Mouse (Mus musculus) limb, embryonic 14.5 days (tissue): ENCODE data around the gene 1700016D06Rik. TPM values are rescaled to one million over a fixed set of nuclear protein-coding genes. Genes with fewer than 3 reads are reported as not detected.

Experiments used
- ATAC-seq: fragments of 200-750 bp; cut with Nextera tagmentation; 2 replicates; pipeline ENCODE4 v1.8.0; 2017; ENCODE audit warnings: low read depth, moderate number of reproducible peaks, moderate TSS enrichment; ENCODE audit not compliant: low FRiP score
- DNase-seq: peaks from one replicate; pipeline ENCODE4 v3.0.0-alpha.2; 2015; ENCODE audit warnings: low spot score
- H3K27ac ChIP-seq: fragments of 300-500 bp; sonication (generic); replicated peaks from 2 replicates; pipeline ENCODE4 v1.5.1; 2014; ENCODE audit warnings: low read depth, mild to moderate bottlenecking, low read length, moderate library complexity, mixed read lengths
- H3K27me3 ChIP-seq: fragments of 300-500 bp; sonication (generic); 2 replicates; pipeline ENCODE4 v1.6.1; 2014; ENCODE audit warnings: low read length, mixed read lengths; ENCODE audit not compliant: control insufficient read depth, insufficient read depth
- H3K36me3 ChIP-seq: fragments of 300-500 bp; sonication (generic); 2 replicates; pipeline ENCODE4 v1.6.1; 2014; ENCODE audit warnings: mild to moderate bottlenecking, low read length, moderate library complexity, mixed read lengths; ENCODE audit not compliant: control insufficient read depth, insufficient read depth
- H3K4me1 ChIP-seq: fragments of 300-500 bp; sonication (generic); 2 replicates; pipeline ENCODE4 v1.6.1; 2014; ENCODE audit warnings: antibody characterized with exemption, low read length, mixed read lengths; ENCODE audit not compliant: control insufficient read depth, insufficient read depth
- H3K4me2 ChIP-seq: fragments of 300-500 bp; sonication (generic); replicated peaks from 2 replicates; pipeline ENCODE4 v1.6.1; 2014; ENCODE audit warnings: low read depth, mild to moderate bottlenecking, low read length, moderate library complexity; ENCODE audit not compliant: severe bottlenecking
- H3K4me3 ChIP-seq: fragments of 300-500 bp; sonication (generic); replicated peaks from 2 replicates; pipeline ENCODE4 v1.5.1; 2014; ENCODE audit warnings: low read length
- H3K9ac ChIP-seq: fragments of 300-500 bp; sonication (generic); 2 replicates; pipeline ENCODE4 v1.6.1; 2014; ENCODE audit warnings: mild to moderate bottlenecking, low read depth, low read length, moderate library complexity; ENCODE audit not compliant: severe bottlenecking
- H3K9me3 ChIP-seq: fragments of 300-500 bp; sonication (generic); 2 replicates; pipeline ENCODE4 v1.6.1; 2016; ENCODE audit warnings: low read length; ENCODE audit not compliant: control insufficient read depth
- POLR2A ChIP-seq: fragments of 200-500 bp; IDR thresholded peaks from 2 replicates; pipeline ENCODE4 v1.8.0; 2012; ENCODE audit warnings: inconsistent platforms, mild to moderate bottlenecking, moderate library complexity, borderline replicate concordance; ENCODE audit not compliant: insufficient read depth, insufficient read length; ENCODE audit errors: extremely low read depth
- WGBS: fragments of 180-500 bp; shearing (Covaris S2); extraction: QIAGEN DNeasy Blood & Tissue Kit; methylation state at CpG from one replicate; pipeline ENCODE4 v1.1.7; 2014; 5-methylcytosine and 5-hydroxymethylcytosine counted together
- polyA plus RNA-seq, 2 experiments: library from polyadenylated mRNA; depleted of rRNA in 1 of 2; stranded (reverse) in 1 of 2; unstranded in 1 of 2; fragments of >200 nt; fragmentation: Nextera tagmentation in 1 of 2; extraction: Ambion mirVana in 1 of 2; gene quantifications; 2 replicates each; pipeline versions ENCODE4 v1.2.1 to v1.2.3; 2012 to 2014

Gene 1700016D06Rik
- polyA plus RNA-seq, 2 experiments: not detected

DNA sequence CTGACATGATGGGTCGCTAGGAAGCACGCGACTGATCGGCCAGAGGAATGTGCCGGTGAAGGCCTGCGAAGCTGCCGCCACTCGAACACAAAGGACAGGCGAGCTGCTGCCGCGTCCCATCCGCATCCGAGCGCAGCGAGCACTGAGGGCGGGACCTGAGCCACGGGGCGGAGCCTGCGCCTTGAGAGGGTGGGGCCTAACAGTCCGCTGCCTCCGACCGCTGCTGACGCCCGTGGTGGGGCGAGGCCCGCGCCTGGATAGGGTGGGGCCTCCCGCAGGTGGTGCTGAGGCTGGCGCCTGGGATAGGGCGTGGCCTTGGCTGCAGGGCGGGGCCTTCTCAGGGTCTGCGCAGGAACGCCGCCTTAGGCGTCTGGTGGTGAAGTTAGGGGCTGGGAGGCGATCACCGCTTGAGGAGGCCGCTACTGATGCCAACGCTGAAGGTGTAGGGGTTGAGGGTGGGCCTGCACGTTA, 65.2 kb downstream of the 1700016D06Rik start, which contains the start of gene Ankrd10:
Gene Ankrd10 (minus strand): TSS at position 147 of the 471 bp plus-strand sequence.
- Histone ChIP-seq H3K9ac (peak within 1 kb of the TSS; percentile 92), H3K4me2 (peak within 1 kb of the TSS; percentile 82), H3K4me1 (peaks cover 24% of the 10 kb centered on the region), H3K27me3 (no peaks in the 10 kb centered on the region), H3K27ac (peak within 1 kb of the TSS; percentile 96), H3K4me3 (peak within 1 kb of the TSS; percentile 81), H3K9me3 (no peaks in the 10 kb centered on the region), H3K36me3 (peaks cover 17% of the 10 kb centered on the region)
- peak; percentile 91 for ATAC-seq
- peak; percentile 95 for DNase-seq
- WGBS: under 1% methylated on average over 40 of the region's 40 CpGs
- TF ChIP-seq POLR2A: peak; percentile 99

DNA sequence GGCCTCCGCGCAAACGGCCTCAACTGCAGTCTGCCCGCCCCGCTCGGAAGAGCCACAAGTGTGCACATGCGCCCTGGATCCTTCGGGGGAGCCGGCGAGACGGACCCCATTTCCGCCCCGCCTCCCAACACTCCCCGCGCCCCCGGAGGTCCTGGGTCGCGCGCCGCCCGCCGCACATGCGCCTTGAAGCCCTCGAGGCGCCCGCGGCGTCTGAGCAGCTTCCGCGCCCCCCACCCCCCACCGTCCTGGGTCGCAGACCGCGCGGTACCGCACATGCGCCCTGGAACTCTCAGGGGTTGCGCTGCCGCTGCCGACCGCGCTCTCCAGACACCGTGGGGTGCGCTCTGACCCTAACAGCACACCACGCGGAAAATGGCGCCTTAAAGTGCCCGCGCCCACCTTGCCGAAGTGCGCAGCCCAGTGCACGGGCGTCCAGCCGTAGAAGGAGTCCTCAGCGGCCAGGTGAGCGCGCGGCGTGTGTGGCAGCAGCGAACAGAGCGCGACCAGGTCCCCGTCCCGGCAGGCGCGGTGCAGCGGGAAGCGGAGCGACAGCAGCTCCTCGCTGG, 65.8 kb downstream of the 1700016D06Rik start:
- ATAC-seq (peak; percentile 77), DNase-seq (peak; percentile 91)
- 0% methylated on average over 31 of the region's 70 CpGs for WGBS
- peak overlapping the region; percentile 82 for H3K4me2 ChIP-seq
- no peaks in the 10 kb centered on the region for H3K9me3 ChIP-seq
- no peaks in the 10 kb centered on the region for H3K27me3 ChIP-seq
- 0 out of 2 replicates have a peak, but pooled peaks have one; percentile 32 for TF ChIP-seq POLR2A
- peaks cover 23% of the 10 kb centered on the region for H3K36me3 ChIP-seq
- H3K9ac ChIP-seq: peak overlapping the region; percentile 92
- H3K4me1 ChIP-seq: peaks cover 26% of the 10 kb centered on the region
- H3K27ac ChIP-seq: peak overlapping the region; percentile 96
- H3K4me3 ChIP-seq: peak overlapping the region; percentile 81

DNA sequence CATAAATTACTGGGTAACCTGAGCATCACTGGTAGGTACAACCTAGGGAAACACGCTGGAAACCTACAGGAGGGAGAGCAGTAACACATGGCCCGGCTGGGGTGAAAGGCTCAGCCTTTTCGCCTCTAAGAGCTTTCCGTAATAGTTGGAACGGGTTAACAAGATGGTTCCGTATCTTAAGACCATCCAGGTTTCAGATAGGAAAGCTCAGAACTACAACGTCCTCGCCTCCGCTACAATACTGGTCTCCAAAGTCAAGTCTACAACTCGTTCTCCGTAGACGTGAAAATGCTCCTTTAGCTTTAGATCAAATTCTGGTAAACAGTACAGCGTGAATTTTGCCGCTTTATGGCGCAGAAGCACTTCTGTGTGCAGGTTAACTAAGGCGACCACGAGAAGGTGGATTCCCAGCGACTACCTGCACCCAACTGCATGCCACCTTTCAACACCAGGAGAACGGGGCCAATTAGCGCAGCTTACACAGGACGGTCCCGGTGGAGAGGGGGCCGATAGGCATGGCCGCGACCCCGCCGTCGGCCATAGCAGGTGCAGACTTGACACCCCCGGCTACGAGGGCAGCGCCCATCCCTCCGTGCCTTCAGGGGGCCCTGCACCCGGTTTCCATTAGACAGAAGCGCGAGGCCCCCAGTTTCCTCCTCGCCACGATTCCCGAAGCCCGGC, 66.4 kb downstream of the 1700016D06Rik start:
- H3K9me3 ChIP-seq: no peaks in the 10 kb centered on the region
- WGBS: under 1% methylated on average over 39 of the region's 39 CpGs
- no peaks in the 10 kb centered on the region for H3K27me3 ChIP-seq
- H3K4me3 ChIP-seq: peak overlapping the region; percentile 81
- H3K4me2 ChIP-seq: peak overlapping the region; percentile 82
- DNase-seq (no peak), ATAC-seq (0 out of 2 replicates have a peak, but pooled peaks have one; percentile 0)
- peaks cover 26% of the 10 kb centered on the region for H3K4me1 ChIP-seq
- H3K27ac ChIP-seq: peak overlapping the region; percentile 96
- no peak for TF ChIP-seq POLR2A
- H3K9ac ChIP-seq: peak overlapping the region; percentile 92
- peaks cover 28% of the 10 kb centered on the region for H3K36me3 ChIP-seq

DNA sequence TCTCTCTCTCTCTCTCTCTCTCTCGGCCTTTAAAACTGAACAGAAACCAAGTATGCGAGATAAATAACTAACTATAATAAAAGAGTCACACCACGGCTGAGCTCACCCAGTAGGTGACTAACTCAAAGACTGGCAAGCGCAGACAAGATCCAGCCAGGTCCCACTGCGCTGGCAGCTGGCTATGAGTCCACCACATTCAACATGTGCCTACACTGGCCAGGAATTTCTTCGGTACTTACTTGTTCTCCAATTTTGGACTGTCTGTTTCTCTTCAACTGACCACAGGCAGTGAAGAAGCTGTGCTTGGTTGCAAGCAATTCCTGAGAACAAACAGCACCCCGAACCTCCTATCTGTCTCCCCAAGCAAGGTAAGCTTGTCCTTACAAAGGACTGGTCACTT, 67.4 kb downstream of the 1700016D06Rik start:
- no peaks in the 10 kb centered on the region for H3K9me3 ChIP-seq
- no peak for ATAC-seq
- H3K4me3 ChIP-seq: peak overlapping the region; percentile 81
- H3K36me3 ChIP-seq: peaks cover 37% of the 10 kb centered on the region
- 40% methylated on average over 7 of the region's 7 CpGs for WGBS
- no peak for DNase-seq
- peak overlapping the region; percentile 92; the same call in 1 of the 2 replicates for H3K9ac ChIP-seq
- no peak overlapping the region for H3K27ac ChIP-seq
- H3K4me1 ChIP-seq: peaks cover 26% of the 10 kb centered on the region
- H3K4me2 ChIP-seq: peak overlapping the region; percentile 82
- no peak for TF ChIP-seq POLR2A
- no peaks in the 10 kb centered on the region for H3K27me3 ChIP-seq

DNA sequence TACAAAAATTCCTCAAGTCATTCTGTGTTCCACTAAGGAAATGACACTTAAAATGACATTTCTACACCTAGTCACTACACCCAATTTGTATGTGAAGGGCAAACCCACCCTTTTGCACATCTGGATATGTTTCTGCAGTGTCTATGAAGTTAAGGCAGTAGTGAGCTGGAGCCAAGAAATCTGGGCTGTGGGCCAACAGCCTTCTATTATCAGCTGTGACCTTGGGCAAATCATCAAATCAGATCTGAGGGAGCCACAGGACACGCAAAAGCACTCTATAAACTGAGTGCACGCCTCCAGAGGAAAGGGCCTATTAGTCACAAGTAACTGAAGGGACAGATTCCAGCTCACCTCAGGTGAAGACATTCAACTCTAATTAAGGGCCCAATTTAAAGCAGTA, 68.5 kb downstream of the 1700016D06Rik start:
- no peaks in the 10 kb centered on the region for H3K9me3 ChIP-seq
- no peaks in the 10 kb centered on the region for H3K27me3 ChIP-seq
- peak overlapping the region; percentile 82 for H3K4me2 ChIP-seq
- H3K9ac ChIP-seq: no peak overlapping the region
- no peak overlapping the region for H3K27ac ChIP-seq
- ATAC-seq (no peak), DNase-seq (peak; percentile 91)
- peaks cover 26% of the 10 kb centered on the region for H3K4me1 ChIP-seq
- H3K4me3 ChIP-seq: peak overlapping the region; percentile 81
- TF ChIP-seq POLR2A: no peak
- H3K36me3 ChIP-seq: peaks cover 46% of the 10 kb centered on the region
- WGBS: 12% methylated on average over 2 of the region's 2 CpGs
